Mouse (Mus musculus): ENCODE data around the gene Opa1. TPM values are rescaled to one million over a fixed set of nuclear protein-coding genes. Genes with fewer than 3 reads are reported as not detected.

Opa1 gene
- polyA plus RNA-seq, 1 experiment from 2014 or later, result 43.0 TPM

DNA sequence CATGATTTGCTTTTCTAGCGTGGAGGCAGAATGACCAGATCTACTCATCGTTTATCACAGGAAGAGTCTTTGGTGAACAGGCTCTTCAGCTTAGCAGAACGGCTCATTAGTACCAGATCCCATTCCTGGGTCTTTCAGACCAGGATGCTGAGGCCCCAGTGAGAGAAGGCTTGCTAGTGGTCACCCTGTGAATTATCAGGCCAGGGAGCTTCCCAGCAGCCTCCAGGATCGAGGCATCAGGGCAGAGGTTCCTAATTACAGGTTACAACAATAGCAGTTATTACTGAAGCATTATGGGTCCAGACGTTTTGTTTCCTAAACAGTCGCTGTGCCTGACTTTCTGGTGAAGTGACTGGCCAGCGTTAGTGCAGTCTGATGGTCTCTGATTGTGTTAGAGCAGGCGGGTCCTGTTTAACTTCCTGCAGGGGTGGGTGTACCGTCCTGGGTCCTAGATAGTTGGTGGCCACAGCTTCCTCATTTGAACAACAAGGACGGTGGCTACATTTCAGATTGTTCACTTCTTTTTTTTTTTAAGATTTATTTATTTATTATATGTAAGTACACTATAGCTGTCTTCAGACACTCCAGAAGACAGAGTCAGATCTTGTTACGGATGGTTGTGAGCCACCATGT is 110.2 kb downstream of the Opa1 start:
- Histone ChIP-seq H3K4me3 (ENCODE audit: low read depth, low read length) (no peak overlapping the region), H3K36me3 (ENCODE audit: control insufficient read depth, insufficient read depth, low read length) (no peaks in the 10 kb centered on the region), H3K27me3 (replicated peaks; ENCODE audit: control insufficient read depth, insufficient read depth, low read length) (no peaks in the 10 kb centered on the region), H3K9ac (ENCODE audit: low read length) (no peak overlapping the region), H3K27ac (ENCODE audit: low read depth, low read length) (no peak overlapping the region), H3K4me2 (ENCODE audit: low read length) (no peak overlapping the region), H3K9me3 (replicated peaks; ENCODE audit: control insufficient read depth, low read length) (no peaks in the 10 kb centered on the region), H3K4me1 (ENCODE audit: control insufficient read depth, insufficient read depth, low read length) (peaks cover 16% of the 10 kb centered on the region; the same call in 1 of the 2 replicates)
- WGBS, result 41% methylated on average over 11 of the region's 11 CpGs
- ATAC-seq, result no peak
- DNase-seq (ENCODE audit: low spot score), result no peak

- Histone ChIP-seq H3K4me2 (ENCODE audit: low read length) (no peak overlapping the region), H3K36me3 (ENCODE audit: control insufficient read depth, insufficient read depth, low read length) (no peaks in the 10 kb centered on the region), H3K9me3 (replicated peaks; ENCODE audit: control insufficient read depth, low read length) (no peaks in the 10 kb centered on the region), H3K9ac (ENCODE audit: low read length) (no peak overlapping the region), H3K4me3 (ENCODE audit: low read depth, low read length) (no peak overlapping the region), H3K27ac (ENCODE audit: low read depth, low read length) (no peak overlapping the region), H3K27me3 (replicated peaks; ENCODE audit: control insufficient read depth, insufficient read depth, low read length) (no peaks in the 10 kb centered on the region), H3K4me1 (ENCODE audit: control insufficient read depth, insufficient read depth, low read length) (peaks cover 10% of the 10 kb centered on the region; the same call in 1 of the 2 replicates)
- WGBS, result 21% methylated on average over 5 of the region's 5 CpGs
- DNase-seq (ENCODE audit: low spot score) (peak; percentile 27), ATAC-seq (peak; percentile 38; the same call in 1 of the 2 replicates)
Measured at GRCm38 (mm10) chr16:29693025-29693682, 114.0 kb downstream of the Opa1 start.

- H3K9ac ChIP-seq (ENCODE audit: low read length), result no peak overlapping the region
- H3K27me3 ChIP-seq (replicated peaks; ENCODE audit: control insufficient read depth, insufficient read depth, low read length), result no peaks in the 10 kb centered on the region
- no peak overlapping the region for H3K4me2 ChIP-seq (ENCODE audit: low read length)
- H3K36me3 ChIP-seq (ENCODE audit: control insufficient read depth, insufficient read depth, low read length), result no peaks in the 10 kb centered on the region
- DNase-seq (ENCODE audit: low spot score), result peak; percentile 34
- H3K4me3 ChIP-seq (ENCODE audit: low read depth, low read length), result no peak overlapping the region
- H3K4me1 ChIP-seq (ENCODE audit: control insufficient read depth, insufficient read depth, low read length), result peaks cover 7% of the 10 kb centered on the region; the same call in 1 of the 2 replicates
- no peak overlapping the region for H3K27ac ChIP-seq (ENCODE audit: low read depth, low read length)
- H3K9me3 ChIP-seq (replicated peaks; ENCODE audit: control insufficient read depth, low read length), result no peaks in the 10 kb centered on the region
- WGBS, result 58% methylated on average over 6 of the region's 6 CpGs
- ATAC-seq, result peak; percentile 45
Measured at GRCm38 (mm10) chr16:29693791-29694419, 114.8 kb downstream of the Opa1 start.

GRCm38 (mm10) chr16:29694420-29694959 is 115.4 kb downstream of the Opa1 start:
- no peak overlapping the region for H3K27ac ChIP-seq (ENCODE audit: low read depth, low read length)
- H3K27me3 ChIP-seq (replicated peaks; ENCODE audit: control insufficient read depth, insufficient read depth, low read length), result no peaks in the 10 kb centered on the region
- DNase-seq (ENCODE audit: low spot score), result no peak
- WGBS, result 85% methylated on average over 9 of the region's 9 CpGs
- H3K36me3 ChIP-seq (ENCODE audit: control insufficient read depth, insufficient read depth, low read length), result no peaks in the 10 kb centered on the region
- no peak overlapping the region for H3K9ac ChIP-seq (ENCODE audit: low read length)
- H3K4me1 ChIP-seq (ENCODE audit: control insufficient read depth, insufficient read depth, low read length), result peaks cover 7% of the 10 kb centered on the region; the same call in 1 of the 2 replicates
- no peak overlapping the region for H3K4me2 ChIP-seq (ENCODE audit: low read length)
- H3K4me3 ChIP-seq (ENCODE audit: low read depth, low read length), result no peak overlapping the region
- peak; percentile 42; the same call in 1 of the 2 replicates for ATAC-seq
- H3K9me3 ChIP-seq (replicated peaks; ENCODE audit: control insufficient read depth, low read length), result no peaks in the 10 kb centered on the region

Other genes with a start within 250 kb of the Opa1 start
- 0.32 and 0.91 TPM in 2 replicates for gene Atp13a5, start 200.6 kb upstream of the Opa1 start, polyA plus RNA-seq (2014; fragmentation: Nextera tagmentation; extraction: Ambion mirVana)
- 0.43 and 0.63 TPM in 2 replicates for gene Atp13a4, start 34.5 kb upstream of the Opa1 start, polyA plus RNA-seq (2014; fragmentation: Nextera tagmentation; extraction: Ambion mirVana)

Data from forebrain, embryonic 14.5 days (tissue).